Mouse (Mus musculus) spleen, postnatal 14 days (tissue): ENCODE measurements at regions not wholly inside any gene's neighbourhood (a gene's known extent, or its start where the extent isn't known, plus 50 kb on each side); places are given as distances from the start of the nearest gene placed in this dataset.
A peak's percentile ranks its signal among the peaks of the same experiment; 100 is the strongest.
"Not testable (repeated sequence)": the region's sequence is repeated elsewhere in the genome, so short reads cannot be mapped to it uniquely, and the experiment has no call there.

Experiments used
- DNase-seq, 2 experiments: peaks; one replicate each; pipeline ENCODE4 v3.0.0; 2021 to 2022; ENCODE audit warnings: low spot score in 2 of 2

DNA sequence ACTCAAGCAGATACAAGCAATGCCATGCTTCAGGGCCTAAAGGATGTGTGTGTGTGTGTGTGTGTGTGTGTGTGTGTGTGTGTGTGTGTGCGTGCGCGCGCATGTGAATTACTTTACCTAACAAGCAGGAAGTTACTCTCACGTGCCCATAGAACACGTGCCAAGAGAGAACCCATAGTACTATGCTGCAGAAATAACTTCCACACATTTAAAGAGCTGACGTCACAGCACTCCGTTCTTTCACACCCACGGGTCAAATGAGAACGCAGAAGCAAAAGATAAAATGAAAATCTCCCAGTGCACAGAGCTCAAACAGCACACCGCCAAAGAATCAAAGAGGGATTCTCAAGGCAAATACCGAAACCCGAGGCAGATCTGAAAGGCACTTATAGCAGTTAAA, 195.9 kb downstream of the Unc5cl start:
- DNase-seq, result no peak

DNA sequence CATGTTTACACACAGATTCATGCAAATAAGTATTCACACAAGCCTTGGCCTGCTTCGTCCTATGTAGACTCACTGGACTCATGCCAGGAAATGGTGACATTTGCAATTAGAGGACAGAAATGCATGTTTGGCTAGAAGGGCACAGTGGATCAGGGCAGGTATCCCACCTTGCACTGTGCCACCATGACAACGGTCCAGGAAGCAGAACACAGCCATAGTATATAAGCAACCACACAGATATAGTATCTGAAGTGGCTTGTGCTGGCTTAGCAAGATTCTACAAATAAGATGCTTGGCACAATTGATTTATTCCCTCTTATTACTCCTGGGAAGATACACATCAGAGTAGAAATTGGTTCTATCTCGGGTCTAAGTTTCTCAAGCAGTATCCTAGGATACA, 218.0 kb downstream of the Unc5cl start:
- no peak for DNase-seq

DNA sequence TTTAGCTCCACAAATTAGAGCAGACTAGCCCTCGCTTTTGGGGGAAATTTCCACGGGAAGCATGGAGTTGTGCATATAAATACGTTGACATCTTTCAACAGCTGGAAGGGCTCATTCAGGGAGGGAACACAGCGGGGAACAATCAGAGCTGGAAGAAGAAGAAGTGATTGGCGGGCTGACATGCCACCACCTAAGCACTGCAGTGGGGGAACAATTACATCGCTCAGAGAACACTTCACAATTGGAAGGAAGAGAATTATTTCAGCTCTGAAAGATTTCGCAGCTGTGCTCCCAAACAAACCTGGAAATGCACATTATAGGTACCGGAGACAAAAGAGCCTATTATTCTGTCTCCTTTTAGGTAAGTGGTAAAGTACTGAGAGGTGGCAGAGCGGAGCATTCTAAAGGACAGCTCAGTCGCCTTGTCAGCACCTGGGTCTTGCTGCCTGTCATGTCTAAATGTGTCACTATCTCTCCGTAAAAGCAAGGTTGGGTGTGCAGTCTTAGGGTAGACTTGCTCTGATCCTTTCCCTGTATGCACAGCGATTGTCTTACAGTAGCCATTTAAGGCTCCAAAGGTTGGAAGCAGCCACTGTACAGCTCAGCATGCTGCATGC, 223.6 kb downstream of the Unc5cl start:
- DNase-seq, result no peak

DNA sequence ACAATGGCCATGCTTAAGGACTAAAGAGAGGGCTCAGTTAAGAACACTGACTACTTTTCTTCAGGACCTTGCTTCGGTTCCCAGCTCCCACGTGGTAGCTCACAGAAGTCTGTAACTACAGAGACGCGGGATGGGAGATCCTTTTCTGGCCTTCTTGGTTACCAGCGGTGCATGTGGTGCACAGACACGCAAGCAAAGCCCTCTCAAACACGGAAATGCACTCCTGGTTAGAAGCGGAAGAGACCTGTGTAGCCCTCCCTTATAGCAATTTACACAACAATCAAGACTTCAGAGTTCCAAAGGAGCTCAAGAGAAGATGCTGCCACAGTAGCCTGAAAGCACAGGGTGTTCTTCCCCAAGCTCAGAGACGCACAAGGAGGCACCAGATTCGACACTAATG, 225.6 kb downstream of the Unc5cl start:
- no peak for DNase-seq

GRCm38 (mm10) chr17:48688944-48689343, 234.2 kb downstream of the Unc5cl start:
- no peak for DNase-seq

DNA sequence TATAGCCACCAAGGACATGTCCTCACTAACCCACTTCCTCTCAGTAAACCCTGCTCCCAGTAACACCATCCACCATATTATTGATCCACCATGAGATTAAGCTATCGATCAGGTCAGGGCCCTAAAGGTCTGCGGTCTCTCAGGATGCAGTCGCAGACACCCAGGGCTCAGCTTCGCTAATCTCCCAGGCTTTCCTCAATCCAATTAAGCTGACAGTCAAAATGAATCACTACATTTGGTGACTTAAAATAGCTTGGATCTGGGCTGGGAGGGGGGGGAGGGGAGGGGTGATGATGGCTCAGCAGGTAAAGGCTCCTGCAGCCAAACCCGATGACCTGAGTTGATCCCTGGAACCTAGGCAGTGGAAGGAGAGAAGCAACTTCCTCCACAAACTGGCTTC, 233.7 kb upstream of the Lrfn2 start:
- no peak for DNase-seq

DNA sequence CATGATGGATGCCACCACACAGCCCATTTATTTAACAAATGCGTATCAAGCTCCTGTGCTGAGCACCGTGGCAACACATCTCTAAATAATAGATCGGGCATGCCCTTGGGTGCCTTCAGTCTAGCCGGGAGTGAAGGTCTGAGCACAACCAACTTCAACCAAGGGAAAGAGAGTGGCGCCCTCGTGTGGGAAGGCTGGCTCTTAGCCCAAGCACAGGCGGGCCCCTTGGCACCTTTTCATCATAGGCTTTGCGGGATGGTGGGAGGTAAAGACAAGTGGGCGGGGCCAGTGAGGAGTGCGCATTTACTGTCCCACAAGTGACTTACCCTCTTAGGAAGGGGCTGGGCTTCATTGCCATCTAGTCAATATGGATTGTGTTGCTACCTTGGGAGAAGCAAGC, 231.6 kb upstream of the Lrfn2 start:
- DNase-seq, result no peak

DNA sequence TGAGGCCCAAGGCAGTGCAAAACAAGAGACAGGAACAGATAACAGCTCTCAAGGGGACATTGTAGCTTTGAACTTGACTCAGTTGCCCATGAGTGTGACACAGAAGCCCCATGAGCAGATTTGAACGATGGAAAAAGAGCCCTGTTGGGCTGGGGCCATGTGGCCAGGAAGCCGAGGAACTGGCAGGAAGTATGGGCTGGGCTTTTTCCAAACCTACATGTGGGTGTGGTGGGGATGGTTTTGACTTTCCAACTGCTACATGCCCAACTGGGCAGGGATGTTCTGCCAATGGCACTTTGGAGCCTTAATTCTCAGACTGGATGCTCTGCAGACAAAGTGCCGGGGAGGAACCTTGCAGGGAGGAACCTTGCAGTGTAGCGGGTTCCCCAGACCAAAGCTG, 211.7 kb upstream of the Lrfn2 start:
- no peak for DNase-seq

GRCm38 (mm10) chr17:48723286-48723685, 208.9 kb upstream of the Lrfn2 start:
- no peak for DNase-seq

DNA sequence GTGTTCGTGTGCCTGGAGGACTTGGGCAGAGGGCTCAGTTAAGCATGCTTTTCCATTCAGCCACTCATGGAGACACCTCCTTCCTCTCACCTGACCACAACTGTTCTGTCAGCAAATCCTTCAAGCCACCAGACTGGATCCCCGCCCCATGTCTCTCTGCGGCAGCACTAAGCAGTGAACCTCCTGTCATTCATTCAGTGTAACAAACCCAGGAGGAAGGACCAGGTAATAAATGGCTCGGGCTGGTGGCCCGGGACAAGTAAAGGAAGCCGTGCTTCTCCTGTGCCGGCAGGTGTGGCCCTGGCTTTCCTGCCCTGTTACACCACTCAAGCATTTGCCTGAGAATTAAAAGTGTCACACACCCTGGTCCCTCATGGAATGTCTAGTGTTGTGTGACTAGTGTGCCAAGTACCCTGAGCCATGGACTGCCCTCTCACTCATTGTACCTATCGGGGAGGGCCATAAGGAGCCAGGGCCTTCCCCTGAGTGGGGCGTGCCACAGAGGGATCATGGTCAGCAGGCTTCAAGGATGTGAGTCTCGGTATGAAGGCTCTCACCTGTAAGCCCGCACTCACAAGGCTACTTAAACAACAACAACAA, 207.6 kb upstream of the Lrfn2 start:
- no peak for DNase-seq

DNA sequence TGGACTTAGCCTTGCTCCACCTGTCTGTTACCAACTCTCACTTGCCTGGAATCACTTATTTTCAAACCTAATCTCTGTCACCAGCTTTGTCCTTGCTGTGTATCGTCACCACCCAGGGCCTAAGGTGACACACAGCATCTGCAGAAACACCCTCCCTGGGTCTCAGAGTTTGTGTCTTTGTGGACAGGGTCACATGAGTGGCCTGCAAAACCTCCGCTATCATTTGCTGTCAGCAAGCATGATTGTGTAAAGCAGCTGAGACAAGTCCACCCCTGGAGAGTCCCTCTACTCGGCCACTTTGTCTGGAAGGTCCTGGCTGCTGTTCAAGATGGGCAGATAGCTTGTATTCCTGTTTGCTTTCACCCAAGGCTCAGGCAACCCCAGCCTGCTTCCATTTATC, 205.7 kb upstream of the Lrfn2 start:
- DNase-seq, result no peak

DNA sequence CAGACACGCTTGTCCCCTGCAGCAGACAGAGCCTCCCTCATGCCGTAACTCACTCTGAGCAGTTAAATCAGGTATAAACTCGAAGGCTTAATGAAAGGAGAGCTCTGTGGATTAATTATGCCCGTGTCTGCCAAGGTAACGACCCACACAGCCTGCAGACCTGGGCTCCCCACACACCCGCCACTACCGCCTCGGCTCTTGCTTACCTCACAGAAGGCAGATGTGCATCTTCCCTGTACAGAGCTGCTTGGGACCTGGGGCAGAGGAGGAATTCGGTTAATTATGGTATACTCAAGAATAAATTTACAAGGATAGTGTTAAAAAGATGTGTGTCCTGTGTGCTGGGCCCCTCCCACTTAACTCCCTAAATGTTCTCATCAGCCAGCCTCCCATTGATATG, 198.4 kb upstream of the Lrfn2 start:
- DNase-seq, result no peak

- DNase-seq, result not testable (repeated sequence)
These were observed 195.0 kb upstream of the Lrfn2 start for GRCm38 (mm10) chr17:48737181-48737580.

GRCm38 (mm10) chr17:48738708-48739107, 193.5 kb upstream of the Lrfn2 start:
- peak in 1 of 2 experiments; percentile 5 for DNase-seq

DNA sequence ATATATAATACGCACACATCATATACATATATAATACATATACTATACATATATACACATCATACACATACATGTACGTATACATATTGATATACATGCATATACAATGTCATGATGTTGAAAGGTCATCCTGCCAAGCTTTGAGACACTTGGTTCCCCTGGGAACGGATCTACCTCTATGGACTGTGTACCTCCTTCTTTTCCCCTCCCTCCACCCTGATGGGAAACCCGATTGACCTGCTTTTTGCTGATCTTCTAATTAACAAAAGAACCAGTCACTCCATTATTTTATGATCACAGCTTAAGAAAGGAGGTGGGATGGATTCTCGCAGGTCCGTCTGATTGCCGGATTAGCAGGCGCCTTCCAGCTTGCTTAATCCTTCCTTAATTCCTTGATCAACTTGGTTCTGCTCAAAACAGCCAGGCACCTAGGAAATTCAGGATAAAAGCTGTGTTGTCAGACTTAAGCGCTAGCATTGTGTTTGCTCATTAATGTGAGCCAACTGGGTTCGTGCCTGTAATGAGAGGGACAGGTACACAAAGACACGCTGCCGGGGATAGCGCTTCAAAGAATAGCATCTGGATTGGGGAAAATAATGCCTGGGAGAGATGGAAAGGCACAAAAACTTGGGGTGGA, 189.3 kb upstream of the Lrfn2 start:
- DNase-seq, result no peak

DNA sequence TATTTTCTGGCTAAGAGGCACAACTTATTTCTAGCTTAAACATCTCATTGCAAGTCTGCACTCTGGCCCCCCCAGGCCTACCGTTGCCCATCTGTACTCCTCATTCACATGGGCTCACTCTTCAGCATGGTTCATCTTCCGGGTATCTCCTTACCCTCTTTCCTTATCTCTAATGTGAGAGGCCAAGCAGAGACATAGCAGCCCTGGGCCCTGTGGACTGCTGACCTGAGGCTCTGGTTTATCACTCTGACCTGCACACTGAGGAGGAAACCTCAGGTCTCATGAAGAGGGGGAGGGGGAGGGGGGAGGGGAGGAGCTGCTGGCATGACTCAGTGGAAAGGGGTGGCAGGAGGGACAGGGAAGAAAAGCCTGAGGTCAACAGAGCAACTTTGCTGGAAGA, 162.1 kb upstream of the Lrfn2 start:
- no peak for DNase-seq

DNA sequence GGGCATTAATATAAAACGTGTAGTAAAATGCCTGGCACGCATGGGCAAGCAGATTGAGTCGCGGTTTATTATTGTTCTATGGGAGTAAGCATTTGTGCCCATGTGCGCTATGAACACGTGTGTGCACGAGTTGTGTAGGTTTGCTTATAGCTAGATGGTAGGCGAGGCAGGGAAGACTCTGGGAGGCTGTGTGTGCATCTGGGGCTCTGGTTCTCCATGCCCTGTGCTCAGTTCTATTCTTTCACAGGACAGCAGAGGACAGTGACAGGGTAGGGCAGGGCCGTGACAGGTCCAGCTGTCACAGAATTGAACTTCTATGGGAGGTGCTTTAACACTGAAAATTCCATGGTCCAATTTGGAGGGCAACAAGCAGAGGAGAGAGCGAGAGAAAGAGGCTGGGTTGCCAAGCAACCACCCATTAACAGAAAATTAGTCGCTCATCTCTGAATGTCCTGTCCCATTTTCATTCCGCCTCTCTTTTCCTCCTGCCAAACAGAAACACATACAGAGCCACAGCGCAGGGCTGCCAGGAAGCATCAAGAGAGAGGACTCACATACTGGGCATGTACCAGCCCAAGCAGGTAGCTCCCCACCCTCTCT, 160.4 kb upstream of the Lrfn2 start:
- DNase-seq, result no peak

- no peak for DNase-seq
These were observed 157.8 kb upstream of the Lrfn2 start for GRCm38 (mm10) chr17:48774172-48774890.

GRCm38 (mm10) chr17:48775479-48775878, 156.7 kb upstream of the Lrfn2 start:
- DNase-seq, result no peak

- DNase-seq, result no peak
These were observed 155.7 kb upstream of the Lrfn2 start for GRCm38 (mm10) chr17:48776502-48776902.

- DNase-seq, result no peak
These were observed 152.0 kb upstream of the Lrfn2 start for GRCm38 (mm10) chr17:48780217-48780616.

- DNase-seq, result no peak
These were observed 147.8 kb upstream of the Lrfn2 start for GRCm38 (mm10) chr17:48784417-48784816.
